Mouse (Mus musculus) megakaryocyte, adult 5-6 weeks (primary cell): ENCODE data around the gene Wdfy4. TPM values are rescaled to one million over a fixed set of nuclear protein-coding genes. Genes with fewer than 3 reads are reported as not detected.

ENCODE experiments used
- ATAC-seq: 2 replicates; pipeline ENCODE4 v1.8.0; 2016; ENCODE audit warnings: mild to moderate bottlenecking, inconsistent platforms; ENCODE audit not compliant: poor library complexity, severe bottlenecking
- total RNA-seq, 2 experiments: library from RNA; stranded (forward) in 1 of 2; stranded (reverse) in 1 of 2; fragments of 153-499, 151-499 nt in 1 of 2; fragments of 221-1000, 200-1000 nt in 1 of 2; gene quantifications; 2 replicates each; pipeline versions ENCODE4 v1.2.3 to v1.2.4; 2015 to 2017

The Wdfy4 gene
- total RNA-seq (2015) (37.1 and 44.6 TPM in 2 replicates), total RNA-seq (2017) (65.9 and 77.6 TPM in 2 replicates)

DNA sequence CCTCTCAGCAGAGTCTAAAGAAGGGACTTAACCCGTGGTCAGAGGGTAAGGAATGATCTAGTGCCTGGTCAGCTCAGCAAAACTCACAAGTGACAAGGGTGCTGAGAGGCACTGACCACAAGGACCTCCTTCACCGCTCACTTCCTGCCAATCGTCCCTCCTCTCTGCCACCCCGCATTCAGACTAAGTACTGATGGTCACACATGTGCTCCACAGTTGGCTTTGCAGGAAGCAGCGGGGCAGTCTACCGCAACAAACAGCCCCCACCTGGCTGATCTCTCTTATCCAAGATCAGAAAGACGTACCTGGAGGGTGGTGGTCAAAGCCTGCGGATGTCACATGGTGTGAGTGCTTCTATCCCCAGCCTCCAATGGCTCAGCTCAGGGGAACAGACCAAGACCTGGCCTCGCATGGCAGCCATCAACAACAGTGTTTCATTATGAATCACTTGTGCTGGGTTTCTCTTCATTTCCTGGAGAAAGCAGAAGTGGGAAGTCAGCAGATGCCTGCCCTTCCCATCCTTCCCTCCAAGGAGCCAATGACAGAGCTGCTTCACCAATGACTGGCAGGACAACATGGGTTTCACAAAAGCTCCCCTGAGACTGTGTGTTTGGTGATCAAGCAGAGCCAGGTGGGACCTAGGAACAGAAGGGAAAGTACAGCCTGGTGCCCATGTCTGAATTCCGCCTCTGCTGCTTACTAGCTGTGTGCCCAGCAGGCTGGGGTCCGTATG, at the start of gene Wdfy4:
TSS of gene Wdfy4 (minus strand) at position 441 of the 733 bp plus-strand sequence.
- ATAC-seq: peak; percentile 94

DNA sequence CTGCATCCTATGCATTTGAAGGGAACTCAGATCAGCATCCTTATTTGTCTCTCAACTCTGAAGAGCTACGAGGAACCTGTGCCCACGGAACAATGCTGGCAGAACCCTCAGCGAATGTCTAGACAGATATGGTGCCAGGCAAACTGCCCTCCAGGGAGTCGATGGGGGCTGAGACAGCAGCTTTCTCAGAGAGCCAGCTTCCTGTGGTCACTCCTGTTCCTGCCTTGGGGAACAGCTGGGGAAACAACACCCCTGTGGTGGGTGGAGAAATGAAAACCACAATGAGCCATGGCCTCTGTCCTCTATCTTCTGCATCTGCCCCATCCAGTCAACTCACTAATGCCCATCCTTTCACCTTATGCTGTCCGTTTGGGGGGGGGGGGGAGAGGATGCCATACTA, 46.7 kb upstream of the Wdfy4 start:
- ATAC-seq: no peak

DNA sequence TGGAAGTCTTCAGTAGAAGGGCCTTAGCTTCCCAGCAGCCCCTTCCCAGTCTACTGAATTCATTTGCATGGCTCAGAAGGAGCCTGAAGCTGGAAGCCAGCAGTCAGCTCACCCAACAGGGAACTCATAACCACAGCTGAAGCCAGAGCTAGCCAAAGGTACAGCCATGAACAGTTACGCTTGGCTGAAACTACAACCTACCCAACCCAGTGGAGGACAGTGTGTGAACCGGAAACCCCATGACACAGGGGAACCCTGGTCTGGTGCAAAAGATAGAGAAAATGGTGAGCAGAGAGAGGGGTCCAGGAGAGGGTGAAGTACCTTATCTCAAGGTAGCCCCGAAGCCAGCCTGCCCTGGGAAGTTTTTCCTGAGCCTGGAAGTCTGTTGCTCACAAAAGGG, 46.0 kb upstream of the Wdfy4 start:
- ATAC-seq: no peak

DNA sequence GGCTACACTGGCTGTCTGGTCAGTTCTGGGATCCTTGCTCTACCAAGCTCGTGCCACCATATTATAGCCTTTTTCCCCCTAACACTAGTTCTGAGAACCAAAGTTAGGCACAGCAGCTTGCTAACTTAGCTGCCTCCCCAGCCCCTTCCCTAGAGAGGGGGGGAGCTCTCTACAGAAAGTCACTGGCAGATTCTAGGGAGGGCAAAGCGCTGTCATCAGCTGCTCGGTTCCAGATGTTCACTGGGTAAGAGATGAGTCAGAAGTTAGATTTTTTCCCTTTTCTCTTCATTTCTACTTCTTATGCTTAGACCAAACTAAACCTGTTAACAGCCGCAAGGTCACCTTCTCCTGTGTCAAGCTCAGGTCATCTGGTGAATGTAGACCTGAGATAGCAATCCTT, 45.4 kb upstream of the Wdfy4 start:
- ATAC-seq: no peak

DNA sequence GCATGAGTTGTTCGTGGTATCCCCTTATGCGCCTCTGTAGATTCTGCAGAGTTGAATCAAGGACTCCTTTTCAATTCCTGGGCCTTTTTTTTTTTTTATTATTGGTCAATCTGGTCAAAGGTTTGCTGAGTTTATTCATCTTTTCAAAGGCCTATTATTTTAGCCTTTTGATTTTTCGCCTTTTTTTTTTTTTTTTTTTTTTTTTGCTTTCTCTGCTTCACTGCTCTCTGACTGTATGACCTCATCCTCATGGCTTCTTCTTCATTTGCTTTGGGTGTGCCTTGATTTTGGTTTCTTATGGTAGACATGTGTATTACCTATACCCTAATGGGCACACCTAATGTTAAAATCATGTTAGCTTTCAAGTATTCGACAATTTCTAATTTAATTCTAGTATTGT, 39.9 kb upstream of the Wdfy4 start:
- ATAC-seq: no peak

DNA sequence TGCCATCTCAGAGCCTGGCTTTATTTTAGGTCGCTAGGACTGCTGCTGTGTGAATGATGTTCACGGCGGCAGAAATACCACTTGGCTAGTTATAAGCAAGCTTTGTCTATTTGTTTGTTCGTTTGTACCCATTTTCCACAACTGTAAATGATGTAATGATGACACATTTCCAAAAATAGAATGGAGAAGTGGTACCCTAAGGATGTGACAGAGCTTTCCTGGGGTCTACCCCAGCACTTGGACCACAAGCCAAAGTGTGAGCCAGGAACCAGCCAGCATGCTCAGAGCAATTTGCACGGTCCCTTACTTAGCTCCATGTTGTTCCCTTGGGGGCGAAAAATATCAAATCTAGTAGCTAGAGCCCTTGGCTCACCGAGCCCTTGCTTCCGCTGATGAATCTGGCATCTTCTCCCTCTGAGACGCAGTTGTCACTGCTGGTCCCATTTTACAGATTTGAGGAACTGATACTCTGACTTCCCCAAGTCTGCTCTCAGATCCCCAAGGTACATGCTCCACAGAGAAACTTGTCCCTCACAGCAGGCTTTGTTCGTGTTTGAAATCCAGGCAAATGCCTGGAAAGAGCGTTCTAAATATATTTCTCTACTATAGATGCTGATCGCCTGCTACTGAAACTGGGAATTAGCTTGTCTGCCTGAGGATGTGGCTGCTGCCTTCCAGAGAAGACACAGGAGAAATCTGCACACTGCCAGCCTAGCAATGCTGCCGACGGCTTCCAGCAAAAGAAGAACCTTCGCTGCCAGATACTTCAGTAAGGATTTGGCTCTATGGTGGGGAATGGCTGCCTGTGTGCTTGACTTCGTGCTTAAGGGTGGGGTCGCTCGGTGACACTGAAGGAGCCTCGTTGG, 31.3 kb upstream of the Wdfy4 start:
- ATAC-seq: peak; percentile 49

DNA sequence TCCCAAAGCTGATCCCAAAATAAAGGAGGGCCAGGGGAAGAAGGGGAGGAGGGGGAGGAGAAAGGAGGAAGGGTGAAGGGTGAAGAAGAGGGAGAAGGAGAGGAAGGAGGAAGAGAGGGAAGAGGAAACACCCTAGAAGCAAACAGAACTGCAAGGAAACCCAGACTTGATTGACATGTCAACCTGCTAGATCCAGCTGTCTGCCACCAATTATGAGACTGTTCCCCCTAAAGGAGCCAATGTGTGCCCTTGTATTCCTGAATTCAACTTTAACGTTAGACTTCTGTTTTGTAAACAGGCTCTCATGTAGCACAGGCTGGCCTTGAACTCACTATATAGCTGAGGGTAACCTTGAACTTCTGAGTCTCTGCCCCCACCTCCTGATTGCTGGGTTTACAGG, 29.9 kb upstream of the Wdfy4 start:
- no peak for ATAC-seq

DNA sequence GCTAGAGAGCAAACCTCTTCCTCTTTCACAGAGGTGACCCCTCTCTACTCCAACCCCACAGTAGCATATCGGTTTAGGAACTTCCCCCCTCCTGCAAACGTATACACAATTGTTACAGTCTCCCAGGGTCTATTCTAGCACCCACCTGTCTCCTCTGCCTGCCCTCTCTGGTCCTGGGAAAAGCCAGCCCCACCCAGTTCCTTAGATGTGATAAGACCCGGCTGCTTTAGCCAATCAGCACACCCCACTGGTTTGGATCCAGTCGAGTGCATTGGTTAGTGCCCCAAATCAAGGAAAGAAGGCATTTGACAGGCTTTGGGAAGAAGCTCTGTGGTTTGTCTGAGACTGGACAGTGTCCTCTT, 29.4 kb upstream of the Wdfy4 start:
- no peak for ATAC-seq

DNA sequence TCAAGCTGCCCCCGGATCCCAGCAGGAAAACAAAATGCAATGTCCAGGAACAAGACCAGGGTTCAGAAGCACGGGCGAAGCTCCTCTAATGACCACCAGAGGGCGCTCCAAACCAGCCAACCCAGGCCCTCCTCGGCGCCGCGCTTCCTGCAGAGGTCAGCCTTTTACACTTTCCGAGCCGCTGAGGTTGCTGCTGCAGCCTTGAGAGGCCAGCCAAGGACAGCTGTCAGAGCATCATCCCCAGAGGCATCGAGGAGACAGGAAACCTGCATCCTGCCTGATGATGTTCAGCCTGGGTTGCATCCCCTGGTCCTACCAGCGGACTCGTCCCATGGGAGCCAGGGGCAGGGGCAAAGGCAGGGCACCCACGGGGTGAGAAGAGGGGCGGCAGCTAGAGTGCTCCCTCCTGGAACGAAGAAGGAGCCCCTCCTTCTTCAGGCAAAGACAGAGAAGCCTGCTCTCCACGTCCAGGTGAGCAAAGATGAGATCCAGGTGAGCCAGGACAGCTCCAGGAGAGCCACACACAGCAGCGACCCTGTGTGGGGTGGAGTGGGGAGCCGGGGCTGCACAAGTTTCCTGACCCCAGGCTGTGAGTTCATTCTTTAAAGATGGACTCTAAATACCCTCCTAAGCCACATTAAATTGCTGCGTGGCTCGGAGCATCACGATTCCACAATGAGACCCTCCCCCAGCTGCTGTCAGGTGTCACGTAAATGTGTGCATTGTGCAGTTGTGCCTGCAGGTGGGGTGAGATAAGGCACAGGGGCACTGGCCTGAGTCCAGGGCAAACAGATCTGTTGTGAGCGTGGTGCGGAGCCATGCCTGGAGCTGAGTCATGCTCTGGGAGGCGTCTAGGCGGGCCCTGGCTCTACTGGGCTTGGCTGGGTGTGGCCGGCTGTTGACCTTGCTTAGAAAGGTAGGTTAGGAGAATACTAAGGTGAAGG, 28.8 kb upstream of the Wdfy4 start, which contains the start of gene Arhgap22:
TSS of gene Arhgap22 (plus strand) at position 204 of the 944 bp plus-strand sequence.
- peak; percentile 85 for ATAC-seq

DNA sequence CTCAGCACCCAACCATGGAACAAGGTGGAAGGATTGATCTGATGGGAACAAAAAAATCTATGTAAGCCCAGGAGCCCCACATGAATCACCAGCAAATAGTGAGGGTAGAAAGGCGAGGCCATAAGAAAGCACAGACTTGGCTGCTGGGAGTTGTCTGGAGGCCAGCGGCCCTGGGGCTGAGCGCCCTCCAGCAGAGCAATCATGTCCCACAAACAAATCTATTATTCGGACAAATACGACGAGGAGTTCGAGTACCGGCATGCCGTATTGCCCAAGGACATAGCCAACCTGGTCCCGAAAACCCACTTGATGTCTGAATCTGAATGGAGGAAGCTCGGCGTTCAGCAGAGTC, 27.6 kb upstream of the Wdfy4 start:
- ATAC-seq: no peak

DNA sequence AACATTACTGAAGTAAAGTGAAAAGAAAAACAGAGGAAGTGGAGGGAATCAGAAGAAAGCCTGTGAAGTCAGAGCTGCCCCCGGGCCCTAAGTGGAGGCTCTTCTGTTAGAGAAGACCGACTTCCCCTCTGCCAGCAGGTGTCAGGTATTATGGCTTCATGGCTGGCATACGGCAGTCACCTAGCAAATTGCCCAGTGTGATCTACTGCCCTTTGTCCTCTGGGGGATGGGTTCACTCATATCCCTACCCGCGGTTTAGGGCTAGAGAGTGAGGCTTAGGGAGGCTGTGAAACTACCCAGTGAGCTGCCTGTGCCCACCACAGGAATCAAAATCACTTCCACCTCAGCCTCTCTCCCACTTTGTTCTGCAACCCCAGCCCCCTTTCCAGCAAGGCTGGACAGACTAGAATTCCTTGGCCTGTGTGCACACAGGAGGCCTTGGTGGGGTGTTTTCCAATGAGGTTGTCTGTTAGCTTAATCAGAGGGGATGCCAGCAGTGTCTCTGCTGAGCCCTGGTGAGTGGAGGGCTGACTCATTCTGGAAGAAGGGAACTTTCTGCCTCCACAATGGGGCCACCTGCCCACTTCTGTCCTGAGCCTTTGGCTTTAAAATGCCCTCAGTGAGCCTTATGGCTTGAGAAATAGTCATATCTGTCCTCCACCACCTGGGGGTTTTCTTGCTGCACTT, 27.1 kb upstream of the Wdfy4 start:
- ATAC-seq: no peak

DNA sequence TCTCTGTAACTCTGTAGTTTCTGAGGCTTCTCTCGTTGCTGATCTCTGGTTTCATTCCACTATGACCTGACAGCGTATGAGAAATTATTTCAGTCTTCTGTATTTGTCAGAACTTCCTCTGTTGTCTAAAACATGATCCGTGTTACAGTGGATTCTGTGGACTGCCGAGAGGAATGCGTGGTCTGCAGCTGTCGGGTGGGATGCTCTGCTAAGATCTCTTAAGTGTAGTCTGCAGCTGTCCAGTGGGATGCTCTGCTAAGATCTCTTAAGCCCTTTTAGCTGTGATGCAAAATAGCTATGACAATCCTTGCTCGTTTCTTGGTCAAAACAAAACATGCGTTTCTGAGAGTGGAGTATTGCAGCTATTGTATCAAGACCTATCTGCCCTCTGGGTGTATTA, 25.5 kb upstream of the Wdfy4 start:
- ATAC-seq: no peak

DNA sequence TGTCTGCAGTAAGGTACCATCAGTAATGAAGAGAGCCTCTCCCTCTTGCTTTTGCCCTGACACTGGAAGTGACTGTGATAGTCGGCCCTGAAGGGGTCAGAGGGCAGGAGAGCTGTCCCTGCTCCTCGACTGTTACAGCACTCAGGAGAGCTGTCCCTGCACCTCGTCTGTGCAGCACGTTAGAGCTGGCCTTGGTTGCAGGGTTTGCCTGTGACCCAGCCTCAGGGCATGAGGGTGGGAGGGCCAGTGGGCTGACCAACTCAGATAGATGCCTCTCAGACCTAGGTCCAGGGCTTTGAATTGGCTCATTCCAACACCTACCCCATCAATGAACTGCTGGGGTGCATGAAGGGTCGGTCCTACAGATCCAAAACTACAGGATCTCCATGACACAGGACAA, 23.0 kb upstream of the Wdfy4 start:
- no peak for ATAC-seq

DNA sequence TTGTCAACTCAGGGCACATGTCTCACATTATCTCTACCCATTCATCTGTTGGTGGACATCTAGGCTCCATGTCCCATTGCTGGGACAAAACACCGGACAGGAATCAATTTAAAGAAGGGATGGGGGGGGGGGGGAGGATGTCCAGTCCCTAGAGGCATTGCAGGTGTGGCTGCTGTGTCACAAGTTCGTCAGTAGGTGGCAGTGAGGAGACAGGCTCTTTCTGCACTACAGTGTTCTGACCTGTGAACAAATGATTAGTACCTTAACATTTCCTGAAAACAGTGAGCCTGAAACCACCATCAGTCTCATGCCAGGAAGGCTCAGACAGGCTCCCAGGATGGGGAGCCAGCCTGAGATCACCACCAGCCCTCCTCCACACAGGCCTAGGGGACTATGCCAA, 21.7 kb upstream of the Wdfy4 start:
- peak; percentile 61 for ATAC-seq

DNA sequence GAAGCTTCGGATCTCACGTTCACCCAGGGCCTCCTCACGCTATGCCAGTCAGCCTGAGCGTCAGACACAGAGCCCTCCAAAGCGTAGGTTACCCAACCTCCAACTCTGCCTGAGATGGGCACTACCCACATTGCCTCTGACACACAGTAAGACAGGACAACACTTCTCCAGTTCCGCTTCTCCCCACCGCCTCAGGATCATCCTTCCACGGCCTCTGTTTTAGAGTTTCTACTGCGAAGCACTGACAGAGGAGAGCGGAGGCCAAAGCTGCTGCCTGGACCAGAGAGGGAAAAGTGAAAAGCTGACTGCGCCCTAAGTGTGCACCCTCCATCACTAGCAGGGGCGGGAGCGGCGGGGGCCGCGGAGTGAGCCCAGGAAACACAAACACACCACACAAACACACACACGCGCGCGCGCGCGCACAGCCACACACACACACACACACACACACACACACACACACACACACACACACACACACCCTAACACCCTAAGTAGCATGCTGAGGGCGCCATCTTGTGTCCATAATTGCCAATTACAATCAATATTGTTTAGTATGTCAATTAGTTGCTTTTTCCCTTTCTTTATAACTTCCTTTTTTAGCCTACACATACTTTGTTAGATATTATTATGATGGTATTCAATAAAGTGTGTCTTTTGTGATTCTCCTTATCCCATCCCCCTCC, 20.1 kb upstream of the Wdfy4 start:
- ATAC-seq: peak; percentile 31

DNA sequence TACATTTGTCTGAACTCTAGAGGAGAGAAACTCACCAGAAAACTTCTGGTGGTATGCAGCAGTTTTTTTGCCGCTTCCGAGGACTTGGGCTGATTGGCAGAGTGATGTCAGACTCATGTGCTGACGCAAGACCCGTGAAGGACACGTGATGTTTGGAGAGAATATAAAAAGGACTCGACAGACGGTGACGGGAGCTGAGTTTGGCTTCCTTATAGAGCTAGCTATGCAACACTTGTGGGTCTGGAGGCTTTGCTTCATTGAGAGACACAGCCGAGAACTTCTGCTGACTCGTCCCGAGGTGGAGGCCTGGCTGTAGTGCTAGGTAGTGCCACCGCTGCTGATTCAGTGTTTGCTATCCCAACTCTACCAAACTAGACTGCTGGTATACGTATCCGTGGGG, 18.5 kb upstream of the Wdfy4 start:
- peak; percentile 53 for ATAC-seq

DNA sequence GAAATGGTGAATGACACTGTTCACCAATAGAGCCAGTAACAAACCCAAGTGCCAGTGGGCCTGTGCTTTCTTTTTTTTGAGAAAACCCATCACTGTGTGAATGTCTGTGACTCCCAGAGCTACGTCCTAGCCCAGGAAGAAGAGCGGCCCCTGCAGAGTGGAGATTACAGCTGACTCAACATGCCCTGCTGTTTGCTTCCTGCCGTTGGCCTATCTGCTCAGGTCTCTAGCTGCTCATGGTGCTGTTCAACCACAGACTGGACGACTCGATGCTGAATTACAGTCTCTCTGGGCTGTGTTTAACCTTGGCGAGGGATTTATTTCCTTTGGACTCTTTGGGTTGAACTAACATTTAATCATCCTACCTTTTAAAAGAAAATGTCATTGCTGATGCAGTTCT, 17.6 kb upstream of the Wdfy4 start:
- ATAC-seq: no peak

DNA sequence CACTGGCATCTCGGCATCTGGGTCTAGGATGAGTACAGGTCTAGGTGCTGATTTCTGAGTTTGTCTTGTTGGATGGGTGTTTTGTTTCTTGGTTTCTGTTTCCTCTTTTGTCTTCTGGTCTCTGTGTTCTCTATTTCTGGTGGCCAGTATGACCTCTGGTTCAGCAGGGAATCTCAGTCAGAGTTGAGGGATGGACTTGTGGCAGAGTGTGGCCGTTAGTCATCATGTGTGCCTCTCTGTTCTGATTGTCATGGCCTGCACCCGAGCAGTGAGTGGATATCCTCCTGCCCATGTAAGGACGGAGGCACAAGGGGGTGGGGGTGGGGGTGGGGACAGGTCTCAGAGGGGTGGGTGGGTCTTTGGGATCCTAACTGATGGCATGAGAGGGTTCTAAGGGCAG, 16.9 kb upstream of the Wdfy4 start:
- no peak for ATAC-seq

DNA sequence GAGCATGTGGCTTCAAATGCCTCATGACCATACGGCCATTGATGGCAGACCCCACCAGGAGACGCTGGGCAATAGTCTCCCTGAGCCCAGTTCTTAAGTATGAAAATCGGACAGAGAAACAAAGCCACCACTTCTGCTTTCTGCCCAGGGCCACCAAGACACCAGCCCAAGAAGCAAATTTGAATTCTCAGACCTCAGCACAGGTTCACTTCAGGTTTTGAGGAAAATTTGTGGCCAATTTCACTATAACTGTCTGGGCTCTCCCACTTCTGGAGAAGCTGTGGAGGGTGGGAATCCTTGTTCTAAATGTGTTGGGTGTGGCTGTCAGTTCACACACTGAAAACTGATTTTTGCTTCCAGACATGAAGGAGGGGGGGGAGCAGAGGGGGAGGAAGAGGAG, 8.9 kb upstream of the Wdfy4 start:
- peak; percentile 83 for ATAC-seq

DNA sequence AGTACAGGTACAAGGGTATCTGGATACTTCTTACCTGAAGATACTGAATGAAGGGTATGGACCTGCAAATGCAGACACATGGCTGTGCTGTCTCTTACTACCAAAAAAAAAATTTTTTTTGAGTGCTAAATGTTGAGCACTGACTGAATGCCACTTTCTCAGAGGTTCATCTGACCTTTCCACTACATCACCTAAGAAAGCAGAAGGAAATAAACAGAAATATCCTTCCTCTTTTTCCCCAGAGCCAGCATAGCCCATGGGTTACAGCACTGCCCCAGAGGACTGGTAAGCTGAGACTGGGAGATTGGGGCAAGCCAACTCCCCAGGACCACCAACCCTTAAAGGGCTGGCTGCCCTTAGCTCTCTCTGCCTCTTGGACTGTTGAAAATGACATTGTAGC, 8.5 kb upstream of the Wdfy4 start:
- peak; percentile 88 for ATAC-seq
